Mouse (Mus musculus) left cerebral cortex, adult 6 months (tissue): ENCODE measurements around the gene Apeh. TPM values are rescaled to one million over a fixed set of nuclear protein-coding genes. Genes with fewer than 3 reads are reported as not detected.

ENCODE experiments used
- long read RNA-seq, 2 experiments: library from polyadenylated mRNA; unstranded; transcript quantifications; one replicate each; pipeline ENCODE4 v2.0.0; 2019 to 2020
- polyA plus RNA-seq: library from polyadenylated mRNA; unstranded; fragments of <200 nt; fragmentation: Nextera tagmentation; gene quantifications from 2 replicates; pipeline ENCODE4 v1.2.3, GENCODE M21; 2021

Apeh gene
- 8.8 and 9.9 TPM in 2 replicates for polyA plus RNA-seq
- long read RNA-seq, experiment 1, transcript Apeh-206 (22 exons, 2,518 nt), result major isoform, 62 of 100 reads
- long read RNA-seq, experiment 1, partial matches to known transcripts, result 14 of 100 reads
- long read RNA-seq, experiment 1, other reads (novel, unspliced or antisense), result 23 of 100 reads
- long read RNA-seq, experiment 2, transcript Apeh-206 (22 exons, 2,518 nt), result major isoform, 5 of 13 reads
- long read RNA-seq, experiment 2, partial matches to known transcripts, result 6 of 13 reads
- long read RNA-seq, experiment 2, other reads (novel, unspliced or antisense), result 2 of 13 reads

GRCm38 (mm10) chr9:108094184-108094941 is at the start of gene Apeh:
Gene Apeh (minus strand): TSS chr9:108094606.

GRCm38 (mm10) chr9:108082988-108083431 is 11.4 kb downstream of the Apeh start, which contains the start of gene Rnf123:
Gene Rnf123 (minus strand): TSS chr9:108083346.

GRCm38 (mm10) chr9:108080168-108080567 is 14.2 kb downstream of the Apeh start, which contains the start of gene Mst1:
Gene Mst1 (plus strand): TSS chr9:108080436.

GRCm38 (mm10) chr9:108052885-108053664 is 41.3 kb downstream of the Apeh start, which contains the start of gene Amigo3:
Gene Amigo3 (plus strand): TSS chr9:108053159.

GRCm38 (mm10) chr9:108049016-108049455 is 45.4 kb downstream of the Apeh start, which contains the start of gene Gmppb:
Gene Gmppb (plus strand): TSS chr9:108049242.

Other genes starting within 250 kb of the Apeh start
- gene Rbm6, start 221.4 kb downstream of the Apeh start, polyA plus RNA-seq, result 16.6 and 21.4 TPM in 2 replicates
- 22.8 and 23.6 TPM in 2 replicates for gene Mon1a, start 206.5 kb downstream of the Apeh start, polyA plus RNA-seq
- gene Mst1r, start 187.7 kb downstream of the Apeh start, polyA plus RNA-seq, result 0.36 and 0.51 TPM in 2 replicates
- gene Actl11, start 166.1 kb downstream of the Apeh start, polyA plus RNA-seq, result not detected in 2 replicates
- 185 and 236 TPM in 2 replicates for gene Camkv, start 158.9 kb downstream of the Apeh start, polyA plus RNA-seq
- 2.8 and 3.7 TPM in 2 replicates for gene Traip, start 144.5 kb downstream of the Apeh start, polyA plus RNA-seq
- 2.5 and 2.9 TPM in 2 replicates for gene Uba7, start 119.1 kb downstream of the Apeh start, polyA plus RNA-seq
- not detected in 2 replicates for gene Gm20661, start 111.5 kb downstream of the Apeh start, polyA plus RNA-seq
- 3.0 and 3.6 TPM in 2 replicates for gene Inka1, start 108.7 kb downstream of the Apeh start, polyA plus RNA-seq
- 1.6 and 2.5 TPM in 2 replicates for gene Cdhr4, start 102.1 kb downstream of the Apeh start, polyA plus RNA-seq
- gene Gm20662, start 98.3 kb downstream of the Apeh start, polyA plus RNA-seq, result 0.90 TPM in 1 of 2 replicates, not detected in the other
- 25.2 and 60.2 TPM in 2 replicates for gene Ip6k1, start 92.1 kb downstream of the Apeh start, polyA plus RNA-seq
- 18.1 and 40.5 TPM in 2 replicates for gene Gmppb, start 45.4 kb downstream of the Apeh start, polyA plus RNA-seq
- gene Amigo3, start 41.4 kb downstream of the Apeh start, polyA plus RNA-seq, result 0.34 and 0.49 TPM in 2 replicates
- gene Mst1, start 14.2 kb downstream of the Apeh start, polyA plus RNA-seq, result not detected in 2 replicates
- 20.6 and 25.3 TPM in 2 replicates for gene Rnf123, start 11.3 kb downstream of the Apeh start, polyA plus RNA-seq
- 19.1 and 28.0 TPM in 2 replicates for gene Bsn, start 95.8 kb upstream of the Apeh start, polyA plus RNA-seq
- gene Dag1, start 169.4 kb upstream of the Apeh start, polyA plus RNA-seq, result 29.7 and 39.5 TPM in 2 replicates
- gene Nicn1, start 195.8 kb upstream of the Apeh start, polyA plus RNA-seq, result 108 and 150 TPM in 2 replicates
- gene Amt, start 202.2 kb upstream of the Apeh start, polyA plus RNA-seq, result 40.1 and 51.1 TPM in 2 replicates
- 152 and 166 TPM in 2 replicates for gene Rhoa, start 211.5 kb upstream of the Apeh start, polyA plus RNA-seq
- gene Tcta, start 211.6 kb upstream of the Apeh start, polyA plus RNA-seq, result 48.4 and 51.8 TPM in 2 replicates
- 175 and 176 TPM in 2 replicates for gene Gpx1, start 244.3 kb upstream of the Apeh start, polyA plus RNA-seq